Mouse (Mus musculus) liver, adult 2 months (tissue): ENCODE results near the gene Mpzl3. TPM values are rescaled to one million over a fixed set of nuclear protein-coding genes. Genes with fewer than 3 reads are reported as not detected.
A peak's percentile ranks its signal among the peaks of the same experiment; 100 is the strongest.

Experiments
- DNase-seq: peaks from one replicate; pipeline ENCODE4 v3.0.0-alpha.2; 2011; ENCODE audit warnings: low read depth, low spot score; ENCODE audit errors: extremely low read depth
- H3K27ac ChIP-seq: fragments of 200-500 bp; replicated peaks from 2 replicates; pipeline ENCODE4 v1.5.1; 2012; ENCODE audit warnings: low read depth, mild to moderate bottlenecking, control low read depth, inconsistent platforms, low read length; ENCODE audit not compliant: insufficient read depth
- H3K27me3 ChIP-seq: fragments of 200-500 bp; 2 replicates; pipeline ENCODE4 v1.6.1; 2012; ENCODE audit warnings: mild to moderate bottlenecking, moderate library complexity, low read length, inconsistent platforms; ENCODE audit not compliant: control insufficient read depth, insufficient read depth
- H3K36me3 ChIP-seq: fragments of 200-500 bp; 2 replicates; pipeline ENCODE4 v1.6.1; 2012; ENCODE audit warnings: low read length, inconsistent platforms; ENCODE audit not compliant: control insufficient read depth, insufficient read depth
- H3K4me1 ChIP-seq: fragments of 200-500 bp; 2 replicates; pipeline ENCODE4 v1.6.1; 2011; ENCODE audit warnings: low read length; ENCODE audit not compliant: control insufficient read depth, insufficient read depth
- H3K4me3 ChIP-seq: fragments of 200-500 bp; 2 replicates; pipeline ENCODE4 v1.5.1; 2011; ENCODE audit warnings: low read depth, mild to moderate bottlenecking, control low read depth, low read length, moderate library complexity; ENCODE audit not compliant: insufficient read depth
- H3K79me2 ChIP-seq: fragments of 200-500 bp; 2 replicates; pipeline ENCODE4 v1.6.1; 2012; ENCODE audit warnings: inconsistent platforms, mild to moderate bottlenecking, low read length, moderate library complexity; ENCODE audit not compliant: control insufficient read depth, insufficient read depth
- H3K9ac ChIP-seq: fragments of 200-500 bp; 2 replicates; pipeline ENCODE4 v1.6.1; 2012; ENCODE audit warnings: low read depth, mild to moderate bottlenecking, control low read depth, inconsistent platforms, low read length
- CTCF ChIP-seq: fragments of 200-500 bp; IDR thresholded peaks from 2 replicates; pipeline ENCODE4 v1.5.1; 2011; ENCODE audit warnings: low read depth, low read length, control low read depth
- POLR2A ChIP-seq: fragments of 200-500 bp; IDR thresholded peaks from 2 replicates; pipeline ENCODE4 v1.6.1; 2011; ENCODE audit warnings: low read length, control low read depth; ENCODE audit not compliant: insufficient read depth; ENCODE audit errors: extremely low read depth
- WGBS: fragments of 180-500 bp; shearing (Covaris S2); methylation state at CpG from one replicate; pipeline ENCODE4 v1.1.7; 2018; 5-methylcytosine and 5-hydroxymethylcytosine counted together
- polyA plus RNA-seq: library from polyadenylated mRNA; depleted of rRNA; stranded (reverse); fragments of >200 nt; gene quantifications from 2 replicates; pipeline ENCODE4 v1.2.3, GENCODE M21; 2012
- total RNA-seq: library from RNA; depleted of rRNA; stranded (reverse); fragments of >200 nt; gene quantifications from 2 replicates; pipeline ENCODE4 v1.2.3, GENCODE M21; 2014

Gene Mpzl3
- total and polyA plus RNA-seq, 2 experiments: 3.0 to 8.5 TPM

- Histone ChIP-seq H3K79me2 (no peaks in the 10 kb centered on the region), H3K27me3 (no peaks in the 10 kb centered on the region), H3K4me3 (no peak overlapping the region)
These were observed 64.4 kb downstream of the Mpzl3 start for GRCm38 (mm10) chr9:45119316-45119953.

GRCm38 (mm10) chr9:45119954-45120530 is 65.1 kb downstream of the Mpzl3 start:
- Histone ChIP-seq H3K4me1 (peaks cover 1% of the 10 kb centered on the region; the same call in 1 of the 2 replicates), H3K79me2 (no peaks in the 10 kb centered on the region), H3K36me3 (no peaks in the 10 kb centered on the region), H3K9ac (no peak overlapping the region), H3K27me3 (no peaks in the 10 kb centered on the region), H3K27ac (no peak overlapping the region), H3K4me3 (no peak overlapping the region)
- no peak for TF ChIP-seq CTCF
- 92% methylated on average over 14 of the region's 14 CpGs for WGBS
- DNase-seq: no peak

More at GRCm38 (mm10) chr9:45119316-45119953, 64.4 kb downstream of the Mpzl3 start:
- DNase-seq: peak; percentile 34
- no peak overlapping the region for H3K9ac ChIP-seq
- TF ChIP-seq POLR2A (no peak), CTCF (no peak)
- no peaks in the 10 kb centered on the region for H3K36me3 ChIP-seq
- no peak overlapping the region for H3K27ac ChIP-seq
- peaks cover 1% of the 10 kb centered on the region; the same call in 1 of the 2 replicates for H3K4me1 ChIP-seq
- 92% methylated on average over 8 of the region's 8 CpGs for WGBS

- WGBS: 94% methylated on average over 6 of the region's 6 CpGs
- peaks cover 1% of the 10 kb centered on the region; the same call in 1 of the 2 replicates for H3K4me1 ChIP-seq
- no peaks in the 10 kb centered on the region for H3K27me3 ChIP-seq
- TF ChIP-seq POLR2A: no peak
- no peak for TF ChIP-seq CTCF
- DNase-seq: no peak
- H3K9ac ChIP-seq: no peak overlapping the region
- no peak overlapping the region for H3K4me3 ChIP-seq
- H3K36me3 ChIP-seq: no peaks in the 10 kb centered on the region
- no peak overlapping the region for H3K27ac ChIP-seq
- no peaks in the 10 kb centered on the region for H3K79me2 ChIP-seq
These were observed 65.6 kb downstream of the Mpzl3 start for GRCm38 (mm10) chr9:45120567-45120966.

- DNase-seq: no peak
- no peak overlapping the region for H3K9ac ChIP-seq
- H3K27ac ChIP-seq: no peak overlapping the region
- no peak overlapping the region for H3K4me3 ChIP-seq
- no peak for TF ChIP-seq CTCF
- TF ChIP-seq POLR2A: no peak
- peaks cover 1% of the 10 kb centered on the region; the same call in 1 of the 2 replicates for H3K4me1 ChIP-seq
- whole genome bisulfite sequencing: 76% methylated on average over 6 of the region's 6 CpGs
- no peaks in the 10 kb centered on the region for H3K27me3 ChIP-seq
- H3K36me3 ChIP-seq: no peaks in the 10 kb centered on the region
- H3K79me2 ChIP-seq: no peaks in the 10 kb centered on the region
These were observed 66.0 kb downstream of the Mpzl3 start for GRCm38 (mm10) chr9:45121001-45121400.

GRCm38 (mm10) chr9:45121769-45122168 is 66.8 kb downstream of the Mpzl3 start:
- no peak overlapping the region for H3K9ac ChIP-seq
- no peaks in the 10 kb centered on the region for H3K27me3 ChIP-seq
- TF ChIP-seq POLR2A (no peak), CTCF (peak; percentile 96)
- peaks cover 1% of the 10 kb centered on the region; the same call in 1 of the 2 replicates for H3K4me1 ChIP-seq
- peak; percentile 45 for DNase-seq
- no peak overlapping the region for H3K27ac ChIP-seq
- H3K4me3 ChIP-seq: no peak overlapping the region
- H3K79me2 ChIP-seq: no peaks in the 10 kb centered on the region
- no peaks in the 10 kb centered on the region for H3K36me3 ChIP-seq
- WGBS: 4% methylated on average over 10 of the region's 10 CpGs

- H3K36me3 ChIP-seq: no peaks in the 10 kb centered on the region
- H3K4me1 ChIP-seq: peaks cover 1% of the 10 kb centered on the region; the same call in 1 of the 2 replicates
- H3K27ac ChIP-seq: no peak overlapping the region
- H3K9ac ChIP-seq: no peak overlapping the region
- no peak for TF ChIP-seq CTCF
- TF ChIP-seq POLR2A: no peak
- WGBS: 31% methylated on average over 9 of the region's 9 CpGs
- DNase-seq: no peak
- no peaks in the 10 kb centered on the region for H3K79me2 ChIP-seq
- H3K27me3 ChIP-seq: no peaks in the 10 kb centered on the region
- H3K4me3 ChIP-seq: no peak overlapping the region
These were observed 67.3 kb downstream of the Mpzl3 start for GRCm38 (mm10) chr9:45122209-45122761.
